Mouse (Mus musculus) lung, postnatal 0 days (tissue): ENCODE measurements at regions not wholly inside any gene's neighbourhood (a gene's known extent, or its start where the extent isn't known, plus 50 kb on each side); places are given as distances from the start of the nearest gene placed in this dataset.
A peak's percentile ranks its signal among the peaks of the same experiment; 100 is the strongest.

Experiments
- ATAC-seq: fragments of 200-750 bp; cut with Nextera tagmentation; 2 replicates; pipeline ENCODE4 v1.8.0; 2017; ENCODE audit warnings: moderate library complexity
- DNase-seq: peaks from one replicate; pipeline ENCODE4 v3.0.0-alpha.2; 2016; ENCODE audit warnings: low spot score
- H3K27ac ChIP-seq: fragments of 300-500 bp; sonication (generic); 2 replicates; pipeline ENCODE4 v1.5.1; 2014; ENCODE audit warnings: antibody characterized with exemption, mild to moderate bottlenecking, low read length, mixed read lengths
- H3K27me3 ChIP-seq: fragments of 300-500 bp; sonication (generic); replicated peaks from 2 replicates; pipeline ENCODE4 v1.6.1; 2014; ENCODE audit warnings: low read length, mixed read lengths; ENCODE audit not compliant: insufficient read depth
- H3K36me3 ChIP-seq: fragments of 300-500 bp; sonication (generic); 2 replicates; pipeline ENCODE4 v1.6.1; 2014; ENCODE audit warnings: low read length, mixed read lengths; ENCODE audit not compliant: insufficient read depth
- H3K4me1 ChIP-seq: fragments of 300-500 bp; sonication (generic); 2 replicates; pipeline ENCODE4 v1.6.1; 2014; ENCODE audit warnings: antibody characterized with exemption, low read depth, low read length, mixed read lengths; ENCODE audit not compliant: insufficient read depth
- H3K4me2 ChIP-seq: fragments of 300-500 bp; sonication (generic); replicated peaks from 2 replicates; pipeline ENCODE4 v1.6.1; 2014; ENCODE audit warnings: low read depth, mild to moderate bottlenecking, low read length, moderate library complexity, mixed read lengths
- H3K4me3 ChIP-seq: fragments of 300-500 bp; sonication (generic); 2 replicates; pipeline ENCODE4 v1.5.1; 2014; ENCODE audit warnings: low read depth, low read length
- H3K9ac ChIP-seq: fragments of 300-500 bp; sonication (generic); replicated peaks from 2 replicates; pipeline ENCODE4 v1.6.1; 2014; ENCODE audit warnings: low read depth, mild to moderate bottlenecking
- H3K9me3 ChIP-seq: fragments of 300-500 bp; sonication (generic); 2 replicates; pipeline ENCODE4 v1.6.1; 2016; ENCODE audit warnings: low read length, mixed read lengths
- CTCF ChIP-seq: IDR thresholded peaks from 2 replicates; pipeline ENCODE4 v1.5.1; 2016; ENCODE audit warnings: antibody characterized with exemption, mild to moderate bottlenecking
- EP300 ChIP-seq: IDR thresholded peaks from 2 replicates; pipeline ENCODE4 v1.6.1; 2016; ENCODE audit warnings: antibody characterized with exemption, mild to moderate bottlenecking, control low read depth
- WGBS: fragments of 180-500 bp; shearing (Covaris S2); extraction: QIAGEN DNeasy Blood & Tissue Kit; methylation state at CpG from one replicate; pipeline ENCODE4 v1.1.7; 2014; 5-methylcytosine and 5-hydroxymethylcytosine counted together

DNA sequence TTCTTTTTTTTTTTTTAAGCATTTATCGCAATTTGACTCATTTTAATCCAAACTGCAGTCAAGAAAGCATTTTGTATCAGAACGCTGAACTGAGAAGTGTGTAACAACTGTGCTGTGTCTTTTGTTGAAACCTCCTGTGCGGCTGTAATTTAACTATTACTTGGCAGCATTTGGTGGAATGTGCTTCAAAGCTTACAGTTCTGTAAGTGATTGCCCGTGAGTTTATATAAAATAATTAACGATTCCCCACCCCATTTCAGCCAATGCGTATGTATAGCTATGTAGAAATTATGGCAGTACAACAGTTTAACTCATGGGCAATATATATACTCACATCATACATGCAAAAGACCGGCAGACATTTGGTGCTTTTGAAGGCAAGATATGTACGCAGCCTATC lies 421.8 kb upstream of the Ubash3b start:
- DNase-seq: no peak
- no peak for ATAC-seq
- Histone ChIP-seq H3K36me3 (no peaks in the 10 kb centered on the region), H3K4me1 (0 out of 2 replicates have a peak, but pooled peaks cover 3% of the 10 kb centered on the region), H3K9ac (no peak overlapping the region), H3K9me3 (no peaks in the 10 kb centered on the region), H3K4me3 (peak overlapping the region; percentile 16; the same call in 1 of the 2 replicates), H3K4me2 (peak overlapping the region; percentile 40), H3K27ac (no peak overlapping the region), H3K27me3 (0 out of 2 replicates have a peak, but pooled peaks cover 4% of the 10 kb centered on the region)
- 35% methylated on average over 8 of the region's 8 CpGs for WGBS
- TF ChIP-seq CTCF (no peak), EP300 (no peak)

DNA sequence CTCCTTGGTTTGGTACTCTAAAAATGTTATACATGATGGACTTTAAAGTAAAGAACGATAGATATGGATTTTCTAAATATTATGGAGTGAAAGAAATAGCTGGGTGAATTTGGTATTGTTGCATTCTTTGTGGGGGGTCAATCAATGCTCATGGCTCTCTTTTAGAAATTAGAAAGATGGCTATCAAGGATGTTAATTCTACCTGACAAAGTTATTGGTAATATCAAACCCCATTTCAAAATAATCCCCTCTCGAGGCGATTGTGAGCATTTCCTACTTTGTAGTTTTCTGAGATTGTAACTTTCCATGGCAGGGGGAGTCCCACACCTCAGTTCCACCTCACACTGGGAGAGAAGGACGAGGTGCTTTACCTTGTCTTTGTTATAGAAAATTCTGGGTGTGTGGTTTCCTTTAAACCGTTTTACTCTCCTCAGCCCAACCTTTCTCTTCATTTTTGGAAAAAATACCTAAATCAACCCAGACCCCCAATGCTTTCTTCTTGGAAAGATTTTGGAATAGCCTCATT lies 421.3 kb upstream of the Ubash3b start:
- H3K9me3 ChIP-seq: no peaks in the 10 kb centered on the region
- 0 out of 2 replicates have a peak, but pooled peaks cover 4% of the 10 kb centered on the region for H3K27me3 ChIP-seq
- H3K4me2 ChIP-seq: peak overlapping the region; percentile 67; the same call in 1 of the 2 replicates
- no peak overlapping the region for H3K4me3 ChIP-seq
- H3K4me1 ChIP-seq: 0 out of 2 replicates have a peak, but pooled peaks cover 3% of the 10 kb centered on the region
- no peak for TF ChIP-seq CTCF
- no peak for ATAC-seq
- H3K36me3 ChIP-seq: no peaks in the 10 kb centered on the region
- WGBS: 27% methylated on average over 5 of the region's 5 CpGs
- no peak overlapping the region for H3K27ac ChIP-seq
- no peak overlapping the region for H3K9ac ChIP-seq
- no peak for DNase-seq

GRCm38 (mm10) chr9:41582171-41582570 lies 420.7 kb upstream of the Ubash3b start:
- 0 out of 2 replicates have a peak, but pooled peaks cover 3% of the 10 kb centered on the region for H3K4me1 ChIP-seq
- no peak overlapping the region for H3K27ac ChIP-seq
- no peaks in the 10 kb centered on the region for H3K36me3 ChIP-seq
- peak overlapping the region; percentile 67 for H3K4me2 ChIP-seq
- WGBS: 16% methylated on average over 8 of the region's 8 CpGs
- 0 out of 2 replicates have a peak, but pooled peaks cover 4% of the 10 kb centered on the region for H3K27me3 ChIP-seq
- no peaks in the 10 kb centered on the region for H3K9me3 ChIP-seq
- DNase-seq: no peak
- H3K9ac ChIP-seq: no peak overlapping the region
- ATAC-seq: no peak
- H3K4me3 ChIP-seq: peak overlapping the region; percentile 41
- TF ChIP-seq CTCF (no peak), EP300 (no peak)

DNA sequence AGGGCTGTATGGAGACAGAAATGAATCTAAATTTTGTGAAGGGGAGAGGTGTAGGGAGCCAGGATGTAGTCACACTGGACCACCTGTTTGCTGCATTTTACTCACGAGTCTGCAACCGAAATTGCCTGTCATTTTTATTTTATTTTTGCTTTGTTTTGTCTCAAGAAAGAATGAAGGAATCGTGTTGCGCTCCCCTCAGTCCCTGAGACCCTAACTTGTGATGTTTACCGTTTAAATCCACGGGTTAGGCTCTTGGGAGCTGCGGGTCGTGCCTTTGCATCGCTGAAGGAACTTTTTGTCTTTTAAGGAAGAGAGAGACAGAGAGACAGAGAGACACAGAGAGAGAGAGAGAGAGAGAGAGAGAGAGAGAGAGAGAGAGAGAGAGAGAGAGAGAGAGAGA lies 420.2 kb upstream of the Ubash3b start:
- H3K27me3 ChIP-seq: 0 out of 2 replicates have a peak, but pooled peaks cover 4% of the 10 kb centered on the region
- no peaks in the 10 kb centered on the region for H3K9me3 ChIP-seq
- H3K4me2 ChIP-seq: peak overlapping the region; percentile 67
- H3K9ac ChIP-seq: no peak overlapping the region
- 0 out of 2 replicates have a peak, but pooled peaks cover 3% of the 10 kb centered on the region for H3K4me1 ChIP-seq
- H3K27ac ChIP-seq: no peak overlapping the region
- ATAC-seq (no peak), DNase-seq (no peak)
- TF ChIP-seq CTCF (no peak), EP300 (no peak)
- WGBS: 11% methylated on average over 9 of the region's 9 CpGs
- H3K4me3 ChIP-seq: peak overlapping the region; percentile 41; the same call in 1 of the 2 replicates
- H3K36me3 ChIP-seq: no peaks in the 10 kb centered on the region

DNA sequence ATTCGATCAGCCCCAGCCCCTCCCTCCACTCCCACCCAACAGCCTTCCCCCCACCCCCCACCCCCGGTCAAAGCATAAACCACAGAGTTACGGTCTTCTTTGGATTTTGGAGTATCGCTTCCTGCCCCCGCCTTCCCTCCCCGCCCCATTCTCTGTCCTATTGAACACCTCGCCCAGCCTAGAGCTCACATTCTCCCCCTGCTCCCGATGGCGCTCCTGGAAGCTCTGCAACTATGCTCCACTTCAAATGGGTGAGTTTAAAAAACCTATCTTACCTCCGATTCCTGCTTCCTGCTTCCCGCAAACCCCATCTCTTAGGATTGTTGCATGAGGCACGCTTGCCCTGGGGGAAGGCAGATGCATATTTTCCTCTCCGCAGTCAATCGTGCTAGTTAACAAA lies 419.7 kb upstream of the Ubash3b start:
- Histone ChIP-seq H3K4me1 (0 out of 2 replicates have a peak, but pooled peaks cover 3% of the 10 kb centered on the region), H3K4me3 (peak overlapping the region; percentile 41), H3K4me2 (peak overlapping the region; percentile 67), H3K27me3 (0 out of 2 replicates have a peak, but pooled peaks cover 4% of the 10 kb centered on the region), H3K9me3 (no peaks in the 10 kb centered on the region), H3K27ac (no peak overlapping the region), H3K36me3 (no peaks in the 10 kb centered on the region), H3K9ac (peak overlapping the region; percentile 19)
- TF ChIP-seq CTCF: no peak
- TF ChIP-seq EP300: no peak
- 2% methylated on average over 14 of the region's 14 CpGs for WGBS
- peak; percentile 27; the same call in 1 of the 2 replicates for ATAC-seq
- peak; percentile 34 for DNase-seq

DNA sequence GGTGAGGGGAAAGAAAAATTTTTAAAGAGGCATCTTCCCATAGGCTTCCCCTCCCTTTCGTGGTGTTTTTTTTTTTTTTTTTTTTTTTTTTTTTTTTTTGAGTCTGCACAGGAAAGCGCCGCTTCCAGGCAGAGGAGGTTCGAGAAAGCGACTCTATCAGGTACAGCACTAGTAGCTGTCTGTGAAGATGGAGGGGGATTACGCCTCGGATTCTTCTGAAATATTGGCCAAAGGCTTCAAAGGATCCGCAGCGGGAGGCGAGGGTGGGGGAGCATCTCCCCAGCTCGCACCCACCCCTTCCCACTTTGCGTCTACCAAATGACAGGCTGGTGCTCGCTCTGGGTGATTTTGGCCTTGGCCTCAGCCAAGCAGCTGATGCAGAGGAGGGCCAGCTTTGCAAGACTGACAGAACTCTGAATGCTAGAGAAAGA lies 419.1 kb upstream of the Ubash3b start:
- H3K4me1 ChIP-seq: 0 out of 2 replicates have a peak, but pooled peaks cover 3% of the 10 kb centered on the region
- under 1% methylated on average over 13 of the region's 13 CpGs for WGBS
- DNase-seq (peak; percentile 59), ATAC-seq (peak; percentile 33; the same call in 1 of the 2 replicates)
- H3K27me3 ChIP-seq: 0 out of 2 replicates have a peak, but pooled peaks cover 4% of the 10 kb centered on the region
- TF ChIP-seq CTCF: no peak
- no peak for TF ChIP-seq EP300
- H3K9me3 ChIP-seq: no peaks in the 10 kb centered on the region
- peak overlapping the region; percentile 67 for H3K4me2 ChIP-seq
- no peaks in the 10 kb centered on the region for H3K36me3 ChIP-seq
- H3K4me3 ChIP-seq: peak overlapping the region; percentile 41
- H3K27ac ChIP-seq: no peak overlapping the region
- H3K9ac ChIP-seq: no peak overlapping the region; the same call in 1 of the 2 replicates
